Mouse (Mus musculus) large intestine, adult 2 months (tissue): ENCODE measurements around the gene Rere. TPM values are rescaled to one million over a fixed set of nuclear protein-coding genes. Genes with fewer than 3 reads are reported as not detected.

Source experiments
- DNase-seq: peaks from one replicate; pipeline ENCODE4 v3.0.0-alpha.2; 2012; ENCODE audit warnings: low read depth, low spot score
- WGBS: fragments of 180-500 bp; shearing (Covaris S2); methylation state at CpG from one replicate; pipeline ENCODE4 v1.1.7; 2018; 5-methylcytosine and 5-hydroxymethylcytosine counted together
- polyA plus RNA-seq: library from polyadenylated mRNA; depleted of rRNA; stranded (reverse); fragments of >200 nt; gene quantifications from 2 replicates; pipeline ENCODE4 v1.2.3, GENCODE M21; 2012

Rere gene
- polyA plus RNA-seq, 1 experiment: 29.4 TPM

- 84% methylated on average over 4 of the region's 4 CpGs for WGBS
- no peak for DNase-seq
Observed at GRCm38 (mm10) chr4:150333927-150334682, 52.7 kb downstream of the Rere start.

DNA sequence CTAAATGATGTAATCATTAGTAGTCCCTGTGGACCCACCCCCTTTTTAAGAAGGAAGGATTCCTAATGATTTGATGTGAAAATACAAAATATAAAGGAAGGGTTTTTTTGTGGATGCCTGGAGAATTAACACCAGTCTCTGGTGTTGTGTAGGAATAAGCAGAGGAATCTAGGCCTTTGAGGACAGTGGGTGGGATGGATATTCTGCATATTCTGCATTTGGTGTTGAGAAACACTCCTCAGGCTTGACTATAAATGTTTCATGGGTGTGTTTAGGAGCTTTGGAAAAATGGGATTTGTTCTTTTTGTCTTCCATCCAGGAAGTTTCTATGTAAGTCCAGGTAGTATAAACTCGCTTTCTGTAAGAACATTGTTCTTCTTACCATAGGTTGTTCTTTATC lies 55.8 kb downstream of the Rere start:
- WGBS: 86% methylated on average over 1 of the region's 1 CpGs

DNA sequence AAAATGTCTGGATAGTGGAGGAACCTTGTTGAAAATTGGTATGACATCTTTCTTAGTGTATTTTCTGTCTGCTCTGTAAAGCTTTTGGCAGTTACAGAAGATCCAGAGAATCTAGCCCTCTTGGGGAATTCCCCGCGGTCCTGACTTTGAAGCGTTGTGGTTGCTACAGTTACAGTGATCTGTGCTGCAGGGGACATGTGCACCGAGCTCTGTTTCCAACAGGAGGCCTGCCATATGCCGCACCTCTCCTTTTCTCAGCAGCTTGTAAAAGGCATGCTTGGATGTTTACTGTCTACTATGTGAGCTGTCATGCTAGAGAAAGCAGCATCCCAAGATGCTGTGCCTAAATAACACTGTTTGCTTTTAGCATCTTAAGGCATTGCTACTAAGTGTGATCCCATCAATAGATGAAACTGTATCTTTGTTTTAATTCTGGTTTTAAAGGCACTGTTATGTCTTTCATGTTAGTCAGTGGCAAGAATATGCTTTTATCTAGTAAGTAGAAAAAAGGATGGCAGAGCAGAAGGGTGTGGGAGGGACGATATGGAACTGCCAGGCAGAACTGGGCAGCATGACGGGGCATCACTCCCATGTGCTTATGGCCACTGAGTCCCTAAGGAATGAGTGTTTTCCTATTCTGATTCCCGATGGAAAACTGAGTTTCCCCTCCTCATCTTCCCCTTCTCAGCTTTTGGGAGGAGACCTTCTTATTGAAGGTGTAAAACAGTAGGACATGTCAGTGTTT lies 57.6 kb downstream of the Rere start:
- no peak for DNase-seq

More for the DNA sequence above, 55.8 kb downstream of the Rere start:
- no peak for DNase-seq

GRCm38 (mm10) chr4:150340796-150341525 lies 59.5 kb downstream of the Rere start:
- no peak for DNase-seq
- 81% methylated on average over 6 of the region's 6 CpGs for WGBS

More for the DNA sequence above, 57.6 kb downstream of the Rere start:
- 64% methylated on average over 8 of the region's 8 CpGs for WGBS

- no peak for DNase-seq
- WGBS: 62% methylated on average over 3 of the region's 3 CpGs
Observed at GRCm38 (mm10) chr4:150344526-150344925, 63.1 kb downstream of the Rere start.

GRCm38 (mm10) chr4:150346651-150347386 lies 65.4 kb downstream of the Rere start:
- no peak for DNase-seq

GRCm38 (mm10) chr4:150347387-150347672 lies 65.9 kb downstream of the Rere start:
- 13% methylated on average over 2 of the region's 2 CpGs for WGBS

More at GRCm38 (mm10) chr4:150346651-150347386, 65.4 kb downstream of the Rere start:
- WGBS: 79% methylated on average over 4 of the region's 4 CpGs

DNA sequence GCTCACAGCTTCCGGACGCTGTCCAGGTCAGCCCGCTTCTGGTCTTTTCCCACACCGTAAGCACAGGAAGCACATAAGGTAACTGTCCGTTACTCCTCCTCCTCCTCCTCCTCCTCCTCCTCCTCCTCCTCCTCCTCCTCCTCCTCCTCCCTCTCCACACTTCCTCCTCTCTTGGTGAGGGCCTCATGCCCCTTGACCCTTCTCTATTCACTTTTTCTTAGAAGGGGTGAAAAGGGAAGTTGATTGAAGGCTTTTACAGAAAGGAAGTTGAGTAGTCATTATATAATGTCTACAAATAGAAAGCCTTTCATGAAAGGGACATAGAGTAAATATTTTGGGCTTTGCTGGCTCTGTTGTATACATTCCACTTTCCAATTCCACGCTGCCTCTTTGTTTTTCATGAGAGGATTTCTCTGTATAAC lies 68.2 kb downstream of the Rere start:
- 55% methylated on average over 6 of the region's 6 CpGs for WGBS
- no peak for DNase-seq

More at GRCm38 (mm10) chr4:150347387-150347672, 65.9 kb downstream of the Rere start:
- DNase-seq: no peak

DNA sequence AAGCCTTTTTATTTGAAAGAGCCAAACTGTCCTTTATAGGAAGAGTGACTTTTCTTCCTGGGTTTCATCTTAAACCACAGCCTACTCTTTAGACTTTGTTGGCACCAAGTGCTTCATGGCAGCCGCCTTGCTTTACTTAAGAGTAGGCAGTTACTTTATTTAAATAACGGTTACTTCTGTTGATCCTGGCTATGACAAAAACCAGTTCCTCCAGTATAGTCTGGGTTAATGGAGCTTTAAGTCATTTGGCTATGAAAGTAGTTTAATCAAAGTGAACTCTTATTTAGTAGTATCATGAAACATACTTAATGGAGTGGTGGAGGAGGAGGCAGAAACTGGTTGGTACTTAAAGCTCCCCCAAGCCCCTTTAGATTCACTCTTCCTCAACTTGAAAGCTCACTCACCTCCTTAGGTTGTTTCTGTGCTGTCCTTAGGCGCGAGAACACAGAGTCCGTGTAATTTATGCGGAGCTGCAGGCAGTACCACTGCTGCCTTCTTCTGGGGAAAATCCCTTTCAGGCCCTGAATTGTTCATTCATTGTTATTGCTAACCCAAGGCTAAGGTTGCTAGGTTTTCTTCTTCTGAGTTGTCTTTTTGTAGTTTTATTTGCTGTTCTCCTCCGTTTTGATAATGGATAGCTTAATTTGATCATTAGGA lies 70.1 kb downstream of the Rere start:
- WGBS: 19% methylated on average over 7 of the region's 7 CpGs
- no peak for DNase-seq

- DNase-seq: no peak
- 57% methylated on average over 2 of the region's 2 CpGs for WGBS
Observed at GRCm38 (mm10) chr4:150352736-150353135, 71.3 kb downstream of the Rere start.

DNA sequence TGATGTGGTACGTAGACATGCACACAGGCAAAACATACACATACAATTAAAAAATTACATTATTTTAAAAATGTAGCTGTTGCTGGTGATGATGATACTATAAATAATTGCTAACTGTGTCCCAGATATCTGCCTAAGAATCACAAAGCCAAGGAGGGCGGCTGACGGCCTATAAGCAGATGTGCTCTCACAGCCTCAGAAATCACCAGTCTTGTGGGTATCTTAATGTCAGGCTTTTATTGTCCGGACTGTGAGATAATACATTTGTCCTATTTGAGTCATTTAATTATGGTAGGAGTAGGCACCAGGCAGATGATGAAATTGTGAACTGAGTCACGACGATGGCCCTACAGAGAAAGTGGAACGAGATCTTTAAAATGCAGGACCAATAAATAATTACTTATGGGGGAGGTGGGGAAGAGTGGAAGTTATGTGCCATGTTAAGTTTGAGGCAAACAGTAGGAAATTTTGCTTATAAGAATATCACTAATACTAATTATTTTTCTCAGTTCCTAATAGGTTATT lies 72.0 kb downstream of the Rere start:
- no peak for DNase-seq
- WGBS: 96% methylated on average over 7 of the region's 7 CpGs

- no peak for DNase-seq
- 68% methylated on average over 5 of the region's 5 CpGs for WGBS
Observed at GRCm38 (mm10) chr4:150355801-150356200, 74.4 kb downstream of the Rere start.

DNA sequence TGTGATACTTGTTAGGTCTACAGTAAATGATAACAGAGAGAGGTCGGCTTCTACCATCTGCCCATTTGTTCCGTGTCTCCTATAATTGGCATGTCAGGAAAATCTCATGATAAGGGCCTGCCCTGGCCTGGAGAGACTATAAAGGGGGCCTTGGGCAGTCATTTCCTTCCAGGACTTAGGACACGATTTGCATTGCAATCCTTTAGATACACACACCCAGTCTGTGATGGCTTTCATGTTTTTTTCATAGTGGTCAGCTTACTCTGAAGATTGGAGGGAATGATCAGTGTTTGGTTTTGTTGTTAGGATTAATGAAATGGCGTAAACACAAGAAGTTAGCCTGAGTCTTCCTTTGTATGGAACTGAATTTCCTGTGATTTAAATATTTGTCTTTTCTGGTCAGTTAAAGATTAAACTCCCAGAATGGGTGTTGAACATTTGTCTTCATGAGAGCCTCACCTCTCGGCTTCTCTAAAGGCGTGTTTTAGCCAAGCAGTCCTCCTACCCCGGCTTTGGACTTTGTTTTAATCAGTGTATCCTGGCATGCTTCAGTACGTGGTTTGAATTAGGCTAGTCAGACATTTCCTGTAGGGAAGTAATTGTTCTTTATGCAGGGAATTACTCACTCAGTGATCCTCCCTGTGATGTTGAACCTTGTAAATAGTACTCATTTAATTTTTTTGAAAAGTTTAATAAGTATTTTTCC lies 80.7 kb downstream of the Rere start:
- peak; percentile 78 for DNase-seq
- WGBS: 8% methylated on average over 8 of the region's 8 CpGs

DNA sequence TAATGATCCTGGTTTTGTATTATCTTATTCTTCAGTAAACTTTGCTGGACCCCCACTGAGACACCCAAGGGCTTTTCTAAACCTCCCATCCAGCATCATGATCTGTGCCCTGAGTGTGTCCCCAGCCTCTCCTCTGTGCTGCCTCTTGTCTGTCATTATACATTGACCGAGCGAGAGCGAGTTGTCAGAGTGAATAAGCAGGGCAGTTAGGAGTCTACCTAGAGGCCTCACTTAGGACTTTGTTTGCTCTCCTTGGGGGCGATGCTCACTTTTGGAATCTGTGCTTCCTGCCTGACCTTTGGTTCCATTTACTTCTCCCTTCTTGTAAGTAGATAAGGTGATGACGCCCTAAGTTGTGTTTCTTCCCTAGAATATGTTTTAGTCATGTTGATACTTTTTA lies 81.4 kb downstream of the Rere start:
- WGBS: 32% methylated on average over 5 of the region's 5 CpGs
- no peak for DNase-seq

DNA sequence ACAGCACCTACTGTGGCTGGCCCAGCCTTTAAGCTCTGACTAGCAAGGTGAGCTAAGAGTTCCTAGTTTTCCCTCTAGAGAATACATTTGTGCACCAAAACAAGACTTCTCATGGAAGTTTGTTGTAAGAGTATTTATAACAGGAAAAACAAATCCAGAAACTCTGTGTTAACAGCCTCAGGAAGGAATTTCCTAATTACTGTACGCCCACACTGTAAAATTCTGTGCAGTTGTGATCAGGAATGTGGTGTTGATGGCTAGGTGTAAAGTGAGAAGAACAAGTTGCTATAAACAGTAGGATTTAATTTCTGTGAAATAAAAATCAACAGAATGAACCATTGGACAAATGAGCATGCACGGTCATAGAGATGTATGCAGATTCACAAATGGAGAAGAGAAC lies 83.3 kb downstream of the Rere start:
- 53% methylated on average over 2 of the region's 2 CpGs for WGBS

DNA sequence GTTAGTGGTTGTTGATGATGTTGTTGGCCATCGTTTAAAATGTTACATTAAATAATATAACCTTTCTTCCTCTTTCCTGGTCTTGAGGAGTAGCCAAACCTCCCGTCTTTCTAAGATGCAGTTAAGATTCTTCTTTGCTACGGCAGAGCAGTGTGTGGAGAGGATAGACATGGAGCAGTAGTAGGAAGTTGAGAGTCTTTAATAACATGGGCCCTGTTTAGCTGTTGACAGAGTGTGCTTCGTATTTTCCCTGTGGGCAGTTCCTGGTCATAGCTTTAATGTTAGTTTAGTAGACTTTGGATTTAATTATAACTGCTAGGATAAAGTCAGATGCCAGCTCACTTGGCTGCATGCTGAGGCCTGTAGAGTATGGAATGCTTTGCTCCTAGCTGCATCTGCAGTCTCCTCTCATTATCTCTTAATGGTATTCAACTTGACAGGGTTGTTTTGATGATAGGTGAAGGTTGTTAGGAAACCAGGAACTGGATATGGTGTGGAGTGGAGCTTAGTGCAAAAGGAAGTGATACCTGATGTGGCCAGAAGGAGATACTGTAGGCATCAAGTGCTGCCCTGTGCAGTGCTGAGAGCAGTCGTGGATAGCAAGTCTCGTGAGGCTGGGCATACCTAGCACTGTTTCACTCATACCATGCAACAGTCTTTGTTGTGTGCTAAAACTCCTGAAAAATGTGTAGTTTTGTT lies 85.2 kb downstream of the Rere start:
- no peak for DNase-seq
- WGBS: 21% methylated on average over 6 of the region's 6 CpGs

More for the DNA sequence above, 83.3 kb downstream of the Rere start:
- DNase-seq: no peak

- WGBS: under 1% methylated on average over 58 of the region's 58 CpGs
- no peak for DNase-seq
Observed at GRCm38 (mm10) chr4:150371580-150372380, 90.3 kb downstream of the Rere start.
